Mouse (Mus musculus) CH12.LX (cell line): ENCODE data around the gene Fam189a2. TPM values are rescaled to one million over a fixed set of nuclear protein-coding genes. Genes with fewer than 3 reads are reported as not detected.

Source experiments
- DNase-seq: peaks from one replicate; pipeline ENCODE4 v3.0.0-alpha.2; 2013; ENCODE audit errors: extremely low read depth
- H3K27ac ChIP-seq: 2 replicates; pipeline ENCODE4 v1.5.1; 2012; ENCODE audit warnings: low read depth, mild to moderate bottlenecking, control low read depth, moderate library complexity; ENCODE audit not compliant: insufficient read depth
- H3K27me3 ChIP-seq: replicated peaks from 2 replicates; pipeline ENCODE3; 2012; ENCODE audit warnings: inconsistent platforms
- H3K36me3 ChIP-seq, 2 experiments: replicated peaks in 1 of 2; 2 replicates each; pipeline versions ENCODE3 to v1.6.1; 2012; ENCODE audit warnings: inconsistent platforms in 1 of 2, low read length in 1 of 2, mild to moderate bottlenecking in 1 of 2, mixed read lengths in 1 of 2, moderate library complexity in 1 of 2; ENCODE audit not compliant: control insufficient read depth in 1 of 2, insufficient read depth in 1 of 2
- H3K4me1 ChIP-seq, 2 experiments: 2 replicates each; pipeline ENCODE4 v1.6.1; 2012; ENCODE audit warnings: inconsistent platforms in 1 of 2, moderate library complexity in 1 of 2; ENCODE audit not compliant: insufficient read depth in 2 of 2, control insufficient read depth in 1 of 2
- H3K4me2 ChIP-seq: 2 replicates; pipeline ENCODE4 v1.6.1; 2012; ENCODE audit warnings: low read depth, mild to moderate bottlenecking, control low read depth; ENCODE audit not compliant: poor library complexity, insufficient read depth, severe bottlenecking
- H3K4me3 ChIP-seq, 3 experiments: fragments of 150-350 bp in 1 of 3; sonication (generic) in 1 of 3; replicated peaks in 1 of 3; 2 replicates each; pipeline versions ENCODE3 to v1.5.1; 2011 to 2012; ENCODE audit warnings: low read depth in 2 of 3, low read length in 2 of 3, mild to moderate bottlenecking in 2 of 3, moderate library complexity in 2 of 3, control low read depth in 1 of 3, improper control_type of control experiment in 1 of 3, inconsistent platforms in 1 of 3, mixed read lengths in 1 of 3; ENCODE audit not compliant: poor library complexity in 1 of 3
- H3K79me2 ChIP-seq: replicated peaks from 2 replicates; pipeline ENCODE4 v1.6.1; 2012; ENCODE audit warnings: mild to moderate bottlenecking, moderate library complexity; ENCODE audit not compliant: control insufficient read depth, poor library complexity, insufficient read depth, severe bottlenecking; ENCODE audit errors: extremely low read depth
- H3K9ac ChIP-seq: 2 replicates; pipeline ENCODE4 v1.6.1; 2012; ENCODE audit warnings: low read depth, mild to moderate bottlenecking, control low read depth, moderate library complexity; ENCODE audit not compliant: insufficient read depth
- H3K9me3 ChIP-seq: replicated peaks from 2 replicates; pipeline ENCODE3; 2012; ENCODE audit warnings: low read length, inconsistent platforms, mixed read lengths
- BHLHE40 ChIP-seq: IDR thresholded peaks from 2 replicates; pipeline ENCODE4 v1.6.1; 2011; ENCODE audit warnings: mild to moderate bottlenecking, low read depth, low read length, improper control_type of control experiment
- CHD1 ChIP-seq: IDR thresholded peaks from 2 replicates; pipeline ENCODE4 v1.6.1; 2012; ENCODE audit warnings: low read depth, low read length, improper control_type of control experiment, inconsistent platforms
- ELF1 ChIP-seq: IDR thresholded peaks from 2 replicates; pipeline ENCODE4 v1.6.1; 2014; ENCODE audit warnings: low read depth, mild to moderate bottlenecking, inconsistent platforms, low read length, improper control_type of control experiment
- HCFC1 ChIP-seq: IDR thresholded peaks from 2 replicates; pipeline ENCODE4 v1.6.1; 2012; ENCODE audit warnings: low read depth, mild to moderate bottlenecking, inconsistent platforms, low read length, improper control_type of control experiment
- KAT2A ChIP-seq: IDR thresholded peaks from 2 replicates; pipeline ENCODE4 v1.6.1; 2012; ENCODE audit warnings: low read length, improper control_type of control experiment, inconsistent platforms; ENCODE audit not compliant: insufficient replicate concordance
- MAFK ChIP-seq: IDR thresholded peaks from 2 replicates; pipeline ENCODE4 v1.6.1; 2011; ENCODE audit warnings: low read length, improper control_type of control experiment; ENCODE audit not compliant: insufficient replicate concordance
- MAX ChIP-seq: IDR thresholded peaks from 2 replicates; pipeline ENCODE4 v1.6.1; 2011; ENCODE audit warnings: low read length, improper control_type of control experiment
- MAZ ChIP-seq: IDR thresholded peaks from 2 replicates; pipeline ENCODE4 v1.6.1; 2012; ENCODE audit warnings: low read depth, mild to moderate bottlenecking, inconsistent platforms, low read length, improper control_type of control experiment, moderate library complexity
- NELFE ChIP-seq: IDR thresholded peaks from 2 replicates; pipeline ENCODE4 v1.6.1; 2011; ENCODE audit warnings: low read depth, low read length, improper control_type of control experiment
- NRF1 ChIP-seq: IDR thresholded peaks from 2 replicates; pipeline ENCODE4 v1.6.1; 2014; ENCODE audit warnings: low read depth, mild to moderate bottlenecking, inconsistent platforms, low read length, improper control_type of control experiment, moderate library complexity
- POLR2AphosphoS2 ChIP-seq: IDR thresholded peaks from 2 replicates; pipeline ENCODE4 v1.6.1; 2011; ENCODE audit warnings: low read depth, low read length, improper control_type of control experiment
- RAD21 ChIP-seq: IDR thresholded peaks from 2 replicates; pipeline ENCODE4 v1.6.1; 2011; ENCODE audit warnings: low read depth, mild to moderate bottlenecking, low read length, improper control_type of control experiment, moderate library complexity
- SMC3 ChIP-seq: IDR thresholded peaks from 2 replicates; pipeline ENCODE4 v1.6.1; 2011; ENCODE audit warnings: low read depth, low read length, improper control_type of control experiment
- TBP ChIP-seq: conservative IDR thresholded peaks from 2 replicates; pipeline ENCODE4 v1.6.1; 2011; ENCODE audit warnings: low read depth, low read length, improper control_type of control experiment
- TCF12 ChIP-seq: IDR thresholded peaks from 2 replicates; pipeline ENCODE4 v1.6.1; 2014; ENCODE audit warnings: low read depth, mild to moderate bottlenecking, inconsistent platforms, low read length, improper control_type of control experiment
- USF2 ChIP-seq: conservative IDR thresholded peaks from 2 replicates; pipeline ENCODE4 v1.6.1; 2011; ENCODE audit warnings: low read depth, low read length, improper control_type of control experiment
- ZMIZ1 ChIP-seq: IDR thresholded peaks from 2 replicates; pipeline ENCODE4 v1.6.1; 2012; ENCODE audit warnings: low read depth, mild to moderate bottlenecking, inconsistent platforms, low read length, improper control_type of control experiment
- dilution Hi-C: fragments of 300-500 bp; cut with MboI; formaldehyde crosslinking; loops from 2 replicates; pipeline ENCODE4 v1.14.3; 2020; ENCODE audit warnings: low sequenced_read_pairs; ENCODE audit not compliant: extremely low pct_unique_long_range_greater_than_20kb, extremely low pct_ligation_motif_present
- in situ Hi-C: fragments of 300-500 bp; cut with MboI; formaldehyde crosslinking; loops from 3 replicates; pipeline ENCODE4 v1.14.3; 2019; ENCODE audit warnings: low sequenced_read_pairs, low pct_ligation_motif_present, low pct_unique_long_range_greater_than_20kb, mixed read lengths
- polyA plus RNA-seq: library from polyadenylated mRNA; unstranded; fragments of >175 nt; gene quantifications from 2 replicates; pipeline ENCODE4 v1.2.1, GENCODE M21; 2012; ENCODE audit warnings: low read depth; ENCODE audit not compliant: insufficient read length
- total RNA-seq, 2 experiments: library from RNA; depleted of rRNA; stranded (reverse); fragments of 300-350 nt in 1 of 2; fragments of >200 nt in 1 of 2; gene quantifications; 2 replicates each; pipeline ENCODE4 v1.2.3; 2012 to 2014

Gene Fam189a2
- total and polyA plus RNA-seq, 3 experiments, result not detected

GRCm38 (mm10) chr19:23972881-23973649 is 57.8 kb downstream of the Fam189a2 start:
- no peaks in the 10 kb centered on the region for H3K36me3 ChIP-seq
- no peak for DNase-seq
- in situ Hi-C loops, result no loop called here
- TF ChIP-seq HCFC1 (no peak), ZMIZ1 (no peak), CHD1 (no peak), USF2 (no peak), MAZ (no peak)
- TF ChIP-seq, all 38 proteins: peak for 0
- peaks cover 3 to 13% of the 10 kb centered on the region in 2 experiments; a peak in 2 of 4 replicates for H3K4me1 ChIP-seq
- H3K4me3 ChIP-seq, result no peak overlapping the region
- no peak overlapping the region for H3K9ac ChIP-seq
- no peak overlapping the region for H3K27ac ChIP-seq
- H3K27me3 ChIP-seq, result no peaks in the 10 kb centered on the region
- no peak overlapping the region for H3K4me2 ChIP-seq
- no peaks in the 10 kb centered on the region for H3K9me3 ChIP-seq
- H3K79me2 ChIP-seq, result no peaks in the 10 kb centered on the region
- dilution Hi-C loops, result no loop called here

DNA sequence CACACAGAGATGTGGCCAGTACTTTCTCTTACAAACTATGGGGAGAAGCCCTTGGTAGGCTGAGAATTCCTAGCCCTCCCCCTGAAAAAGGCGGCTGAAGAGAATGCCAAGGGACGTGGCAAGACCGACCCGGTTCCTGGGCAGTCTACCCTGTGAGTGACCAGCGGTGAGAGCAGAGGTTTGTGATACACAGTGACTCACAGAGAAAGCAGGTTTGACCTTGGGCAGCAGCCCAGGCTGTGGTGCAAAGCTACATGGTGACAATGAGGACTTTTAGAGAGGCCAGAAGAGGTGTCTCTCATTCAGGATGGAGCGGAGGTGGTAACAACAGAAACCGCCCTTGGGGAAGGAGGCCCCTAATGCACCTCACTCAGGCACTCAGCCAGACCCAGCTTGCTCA is 59.4 kb downstream of the Fam189a2 start:
- TF ChIP-seq TBP (no peak), MAFK (no peak), POLR2AphosphoS2 (no peak), NRF1 (no peak), SMC3 (no peak), NELFE (no peak), RAD21 (no peak), CHD1 (no peak), ZMIZ1 (no peak), BHLHE40 (no peak), ELF1 (no peak), HCFC1 (no peak), KAT2A (no peak), TCF12 (no peak), MAX (no peak)
- in situ Hi-C loops, result no loop called here

More for the DNA sequence above, 59.4 kb downstream of the Fam189a2 start:
- dilution Hi-C loops, result no loop called here
- Histone ChIP-seq H3K9ac (no peak overlapping the region), H3K36me3 (no peaks in the 10 kb centered on the region), H3K79me2 (no peaks in the 10 kb centered on the region), H3K9me3 (no peaks in the 10 kb centered on the region), H3K27me3 (no peaks in the 10 kb centered on the region), H3K27ac (no peak overlapping the region), H3K4me2 (no peak overlapping the region), H3K4me1 (peaks cover 3 to 13% of the 10 kb centered on the region in 2 experiments; a peak in 2 of 4 replicates), H3K4me3 (no peak overlapping the region)
- no peak for DNase-seq
